Mouse (Mus musculus): ENCODE data around the gene Cmklr1. TPM values are rescaled to one million over a fixed set of nuclear protein-coding genes. Genes with fewer than 3 reads are reported as not detected.

Gene Cmklr1
- polyA plus RNA-seq, 1 experiment from 2014 or later = 3.6 TPM

- H3K36me3 ChIP-seq = peaks cover 18% of the 10 kb centered on the region
- H3K4me1 ChIP-seq = peaks cover 40% of the 10 kb centered on the region
- H3K4me2 ChIP-seq (replicated peaks) = no peak overlapping the region
- 74% methylated on average over 12 of the region's 12 CpGs for WGBS
- no peak overlapping the region for H3K27ac ChIP-seq
- no peaks in the 10 kb centered on the region; the same call in 1 of the 2 replicates for H3K27me3 ChIP-seq
- H3K9ac ChIP-seq = no peak overlapping the region
- ATAC-seq (ENCODE audit: low FRiP score, low read depth) = no peak
- H3K9me3 ChIP-seq = no peaks in the 10 kb centered on the region
- H3K4me3 ChIP-seq = no peak overlapping the region
Observed at GRCm38 (mm10) chr5:113611771-113612233, 38.4 kb downstream of the Cmklr1 start.

GRCm38 (mm10) chr5:113611131-113611530 is 39.1 kb downstream of the Cmklr1 start:
- WGBS = 83% methylated on average over 6 of the region's 6 CpGs
- Histone ChIP-seq H3K4me2 (replicated peaks) (no peak overlapping the region), H3K9ac (no peak overlapping the region), H3K4me1 (peaks cover 40% of the 10 kb centered on the region), H3K36me3 (peaks cover 18% of the 10 kb centered on the region), H3K9me3 (no peaks in the 10 kb centered on the region), H3K27me3 (no peaks in the 10 kb centered on the region; the same call in 1 of the 2 replicates), H3K4me3 (no peak overlapping the region), H3K27ac (no peak overlapping the region)
- ATAC-seq (ENCODE audit: low FRiP score, low read depth) = no peak

DNA sequence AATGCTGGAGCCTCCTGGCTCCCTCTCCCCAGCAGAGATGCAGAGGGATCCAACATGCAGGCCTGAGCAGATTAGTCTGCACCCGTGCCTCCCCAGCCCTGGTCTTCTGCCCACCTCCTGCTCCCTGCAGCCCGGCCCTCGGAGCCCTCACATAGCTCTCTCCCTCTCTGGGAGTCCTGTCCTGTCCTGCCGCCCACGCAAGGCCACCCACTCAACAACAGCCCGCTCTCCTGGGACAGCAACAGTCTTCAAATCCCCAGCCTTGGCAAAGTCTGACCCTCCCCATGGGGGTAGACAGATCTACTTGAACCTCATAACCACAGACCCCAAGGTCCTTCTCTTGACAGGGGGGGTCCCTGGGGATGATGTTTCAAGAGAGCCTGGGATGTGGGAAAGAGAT is 39.7 kb downstream of the Cmklr1 start:
- Histone ChIP-seq H3K36me3 (peaks cover 15% of the 10 kb centered on the region), H3K27me3 (no peaks in the 10 kb centered on the region; the same call in 1 of the 2 replicates), H3K4me2 (replicated peaks) (no peak overlapping the region), H3K4me3 (no peak overlapping the region), H3K9me3 (no peaks in the 10 kb centered on the region), H3K9ac (no peak overlapping the region), H3K27ac (no peak overlapping the region), H3K4me1 (peaks cover 40% of the 10 kb centered on the region)
- no peak for ATAC-seq (ENCODE audit: low FRiP score, low read depth)
- WGBS = 63% methylated on average over 6 of the region's 6 CpGs

GRCm38 (mm10) chr5:113609891-113610290 is 40.3 kb downstream of the Cmklr1 start:
- H3K27me3 ChIP-seq = no peaks in the 10 kb centered on the region; the same call in 1 of the 2 replicates
- WGBS = 69% methylated on average over 5 of the region's 5 CpGs
- H3K4me2 ChIP-seq (replicated peaks) = no peak overlapping the region
- no peak overlapping the region for H3K9ac ChIP-seq
- no peak for ATAC-seq (ENCODE audit: low FRiP score, low read depth)
- no peak overlapping the region for H3K4me3 ChIP-seq
- H3K36me3 ChIP-seq = peaks cover 11% of the 10 kb centered on the region
- no peak overlapping the region for H3K27ac ChIP-seq
- H3K9me3 ChIP-seq = no peaks in the 10 kb centered on the region
- peaks cover 40% of the 10 kb centered on the region for H3K4me1 ChIP-seq

GRCm38 (mm10) chr5:113608511-113608910 is 41.7 kb downstream of the Cmklr1 start:
- H3K9me3 ChIP-seq = no peaks in the 10 kb centered on the region
- H3K4me2 ChIP-seq (replicated peaks) = peak overlapping the region; percentile 27; the same call in 1 of the 2 replicates
- H3K4me1 ChIP-seq = peaks cover 40% of the 10 kb centered on the region
- H3K36me3 ChIP-seq = no peaks in the 10 kb centered on the region
- no peak overlapping the region for H3K4me3 ChIP-seq
- H3K27me3 ChIP-seq = no peaks in the 10 kb centered on the region; the same call in 1 of the 2 replicates
- WGBS = 73% methylated on average over 8 of the region's 8 CpGs
- no peak overlapping the region for H3K9ac ChIP-seq
- no peak overlapping the region for H3K27ac ChIP-seq
- ATAC-seq (ENCODE audit: low FRiP score, low read depth) = no peak

DNA sequence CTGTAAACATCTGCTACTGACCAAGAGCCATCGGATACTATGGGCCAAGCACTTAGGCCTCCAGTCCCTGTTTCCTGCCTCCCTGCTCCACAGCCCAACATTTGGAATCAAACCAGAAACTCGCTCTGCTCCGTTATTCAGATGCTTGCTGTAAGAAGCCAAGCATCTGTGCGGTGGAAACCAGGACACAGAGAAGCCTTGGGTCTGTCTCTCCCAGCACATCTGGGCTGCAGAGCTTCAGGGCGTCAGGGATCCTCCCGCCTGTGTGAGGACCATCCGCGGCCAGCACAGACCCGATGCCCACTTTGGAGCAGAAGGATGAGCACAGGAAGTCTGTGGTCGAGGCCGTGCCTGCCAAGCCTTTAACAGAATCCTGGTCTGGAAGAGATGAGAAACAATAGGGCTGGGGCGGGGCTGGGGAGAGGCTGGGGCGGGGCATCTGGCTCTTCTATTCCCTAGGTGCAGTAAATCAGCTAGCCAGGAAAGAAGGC is 42.2 kb downstream of the Cmklr1 start:
- H3K27ac ChIP-seq = peak overlapping the region; percentile 80
- 0 out of 2 replicates have a peak overlapping the region, but pooled peaks have one; percentile 19 for H3K9ac ChIP-seq
- H3K4me2 ChIP-seq (replicated peaks) = peak overlapping the region; percentile 27; the same call in 1 of the 2 replicates
- no peaks in the 10 kb centered on the region for H3K9me3 ChIP-seq
- WGBS = 19% methylated on average over 13 of the region's 13 CpGs
- H3K4me3 ChIP-seq = peak overlapping the region; percentile 7; the same call in 1 of the 2 replicates
- ATAC-seq (ENCODE audit: low FRiP score, low read depth) = no peak; the same call in 1 of the 2 replicates
- no peaks in the 10 kb centered on the region; the same call in 1 of the 2 replicates for H3K27me3 ChIP-seq
- no peaks in the 10 kb centered on the region for H3K36me3 ChIP-seq
- H3K4me1 ChIP-seq = peaks cover 40% of the 10 kb centered on the region

- no peak for ATAC-seq (ENCODE audit: low FRiP score, low read depth)
- no peak overlapping the region for H3K4me3 ChIP-seq
- H3K9me3 ChIP-seq = no peaks in the 10 kb centered on the region
- H3K27ac ChIP-seq = peak overlapping the region; percentile 80
- WGBS = 71% methylated on average over 8 of the region's 8 CpGs
- H3K4me1 ChIP-seq = peaks cover 40% of the 10 kb centered on the region
- H3K9ac ChIP-seq = no peak overlapping the region
- H3K4me2 ChIP-seq (replicated peaks) = no peak overlapping the region
- H3K36me3 ChIP-seq = no peaks in the 10 kb centered on the region
- no peaks in the 10 kb centered on the region; the same call in 1 of the 2 replicates for H3K27me3 ChIP-seq
Observed at GRCm38 (mm10) chr5:113606961-113607785, 43.1 kb downstream of the Cmklr1 start.

GRCm38 (mm10) chr5:113606121-113606520 is 44.1 kb downstream of the Cmklr1 start:
- H3K27me3 ChIP-seq = no peaks in the 10 kb centered on the region; the same call in 1 of the 2 replicates
- peaks cover 41% of the 10 kb centered on the region for H3K4me1 ChIP-seq
- WGBS = 31% methylated on average over 3 of the region's 3 CpGs
- no peak overlapping the region for H3K4me2 ChIP-seq (replicated peaks)
- H3K4me3 ChIP-seq = no peak overlapping the region
- no peak overlapping the region for H3K27ac ChIP-seq
- no peak for ATAC-seq (ENCODE audit: low FRiP score, low read depth)
- H3K36me3 ChIP-seq = no peaks in the 10 kb centered on the region
- H3K9me3 ChIP-seq = no peaks in the 10 kb centered on the region
- no peak overlapping the region for H3K9ac ChIP-seq

GRCm38 (mm10) chr5:113604758-113605157 is 45.5 kb downstream of the Cmklr1 start:
- Histone ChIP-seq H3K4me3 (no peak overlapping the region), H3K27me3 (no peaks in the 10 kb centered on the region; the same call in 1 of the 2 replicates), H3K4me2 (replicated peaks) (no peak overlapping the region), H3K36me3 (no peaks in the 10 kb centered on the region), H3K27ac (no peak overlapping the region), H3K4me1 (peaks cover 40% of the 10 kb centered on the region), H3K9me3 (no peaks in the 10 kb centered on the region), H3K9ac (no peak overlapping the region)
- no peak for ATAC-seq (ENCODE audit: low FRiP score, low read depth)
- 53% methylated on average over 4 of the region's 4 CpGs for WGBS

GRCm38 (mm10) chr5:113603471-113603870 is 46.8 kb downstream of the Cmklr1 start:
- no peak overlapping the region for H3K9ac ChIP-seq
- peaks cover 29% of the 10 kb centered on the region for H3K4me1 ChIP-seq
- H3K27me3 ChIP-seq = no peaks in the 10 kb centered on the region; the same call in 1 of the 2 replicates
- 84% methylated on average over 9 of the region's 9 CpGs for WGBS
- H3K4me3 ChIP-seq = no peak overlapping the region
- H3K4me2 ChIP-seq (replicated peaks) = no peak overlapping the region
- H3K36me3 ChIP-seq = no peaks in the 10 kb centered on the region
- H3K27ac ChIP-seq = no peak overlapping the region
- no peaks in the 10 kb centered on the region for H3K9me3 ChIP-seq
- no peak for ATAC-seq (ENCODE audit: low FRiP score, low read depth)

DNA sequence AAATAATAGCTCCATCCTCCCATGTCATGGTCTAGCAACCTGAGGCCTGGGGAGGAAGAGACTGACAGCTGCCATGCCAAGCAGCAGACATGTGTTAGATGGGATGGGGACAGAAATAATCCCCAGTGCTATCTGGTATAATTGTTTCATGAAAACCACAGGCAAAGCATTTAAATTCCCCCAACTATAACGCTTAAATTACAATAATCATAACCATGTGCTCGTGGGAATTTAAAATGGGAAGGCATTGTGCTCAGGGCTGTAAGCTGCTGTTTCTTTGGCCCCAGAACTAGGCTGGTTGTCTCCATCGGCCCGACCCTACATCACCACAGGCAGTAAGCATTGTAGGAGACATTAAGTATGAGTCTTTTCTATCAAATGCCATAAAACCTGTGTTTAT is 49.4 kb downstream of the Cmklr1 start:
- H3K27ac ChIP-seq = no peak overlapping the region
- WGBS = 46% methylated on average over 4 of the region's 4 CpGs

DNA sequence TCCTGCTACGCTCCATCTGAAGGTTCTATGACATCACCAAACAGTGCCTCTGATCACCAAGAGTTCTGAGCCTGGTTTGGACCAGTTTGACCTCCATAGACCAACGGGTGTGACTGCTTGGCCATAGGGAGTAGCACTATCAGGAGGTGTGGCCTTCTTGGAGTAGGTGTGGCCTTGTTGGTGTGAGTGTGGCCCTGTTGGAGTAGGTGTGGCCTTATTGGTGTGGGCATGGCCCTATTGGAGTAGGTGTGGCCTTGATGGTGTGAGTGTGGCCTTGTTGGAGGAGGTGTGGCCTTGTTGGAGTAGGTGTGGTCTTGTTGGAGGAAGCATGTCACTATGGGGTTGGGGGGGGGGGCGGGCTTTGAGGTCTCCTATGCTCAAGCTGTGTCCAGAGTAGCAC is 50.0 kb downstream of the Cmklr1 start:
- H3K9me3 ChIP-seq = no peaks in the 10 kb centered on the region
- no peak overlapping the region for H3K9ac ChIP-seq
- H3K36me3 ChIP-seq = no peaks in the 10 kb centered on the region
- no peak overlapping the region for H3K27ac ChIP-seq
- WGBS = 82% methylated on average over 3 of the region's 3 CpGs
- no peak overlapping the region for H3K4me2 ChIP-seq (replicated peaks)
- no peaks in the 10 kb centered on the region for H3K27me3 ChIP-seq
- no peak for ATAC-seq (ENCODE audit: low FRiP score, low read depth)
- no peak overlapping the region for H3K4me3 ChIP-seq
- H3K4me1 ChIP-seq = peaks cover 13% of the 10 kb centered on the region; the same call in 1 of the 2 replicates

More for the DNA sequence above, 49.4 kb downstream of the Cmklr1 start:
- ATAC-seq (ENCODE audit: low FRiP score, low read depth) = no peak
- Histone ChIP-seq H3K9ac (no peak overlapping the region), H3K4me2 (replicated peaks) (no peak overlapping the region), H3K4me1 (peaks cover 13% of the 10 kb centered on the region; the same call in 1 of the 2 replicates), H3K9me3 (no peaks in the 10 kb centered on the region), H3K27me3 (no peaks in the 10 kb centered on the region), H3K4me3 (no peak overlapping the region), H3K36me3 (no peaks in the 10 kb centered on the region)

All from limb, embryonic 13.5 days (tissue).